Mouse (Mus musculus): Measurements from ENCODE around the gene Nemp2.

The Nemp2 gene

GRCm38 (mm10) chr1:52630248-52630936 lies at the start of gene Nemp2:
Gene Nemp2 (plus strand): TSS chr1:52630703.
- DNase-seq (ENCODE audit: low spot score) = peak; percentile 94

- DNase-seq (ENCODE audit: low spot score) = no peak
These were observed 48.8 kb upstream of the Nemp2 start for GRCm38 (mm10) chr1:52581744-52582143.

GRCm38 (mm10) chr1:52582866-52583265 lies 47.6 kb upstream of the Nemp2 start:
- DNase-seq (ENCODE audit: low spot score) = no peak

DNA sequence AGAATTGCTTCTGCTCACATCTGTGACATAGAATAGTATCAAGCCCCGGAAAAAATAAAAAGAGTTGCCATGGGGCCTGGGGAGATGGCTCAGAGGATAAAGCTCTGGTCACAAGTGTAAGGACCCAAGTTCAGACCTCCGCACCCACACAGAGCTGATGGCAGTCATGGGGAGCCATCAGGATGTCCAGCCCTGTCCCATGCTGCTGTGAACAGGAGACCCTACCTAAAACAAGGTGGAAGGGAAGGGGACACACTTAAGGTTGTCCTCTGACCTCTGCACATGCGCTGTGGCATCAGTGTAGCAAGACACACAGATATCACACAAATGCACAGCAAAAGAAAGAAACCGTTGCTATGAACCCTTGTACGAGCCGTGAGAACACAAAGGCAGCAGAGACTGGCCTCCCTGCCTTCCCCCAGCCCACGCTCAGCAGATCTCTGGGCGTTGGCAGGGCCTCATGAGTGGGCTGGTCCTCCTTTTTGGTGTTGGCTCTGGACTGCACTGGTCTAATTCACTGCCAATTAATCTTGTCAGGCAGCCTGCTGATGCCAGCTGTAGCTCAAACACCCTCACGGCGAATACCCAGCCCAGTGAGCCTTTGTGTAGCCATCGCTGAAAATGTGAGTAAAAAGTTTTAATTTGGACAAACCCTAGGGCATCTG lies 33.4 kb upstream of the Nemp2 start:
- peak; percentile 12 for DNase-seq (ENCODE audit: low spot score)

GRCm38 (mm10) chr1:52597761-52598160 lies 32.7 kb upstream of the Nemp2 start:
- DNase-seq (ENCODE audit: low spot score) = no peak

- no peak for DNase-seq (ENCODE audit: low spot score)
These were observed 32.1 kb upstream of the Nemp2 start for GRCm38 (mm10) chr1:52598361-52598760.

GRCm38 (mm10) chr1:52601496-52601895 lies 29.0 kb upstream of the Nemp2 start:
- DNase-seq (ENCODE audit: low spot score) = no peak

- DNase-seq (ENCODE audit: low spot score) = no peak
These were observed 22.8 kb upstream of the Nemp2 start for GRCm38 (mm10) chr1:52607700-52608099.

- DNase-seq (ENCODE audit: low spot score) = no peak
These were observed 22.0 kb upstream of the Nemp2 start for GRCm38 (mm10) chr1:52608486-52608885.

- DNase-seq (ENCODE audit: low spot score) = no peak
These were observed 12.3 kb upstream of the Nemp2 start for GRCm38 (mm10) chr1:52618217-52618616.

GRCm38 (mm10) chr1:52620442-52620841 lies 10.1 kb upstream of the Nemp2 start:
- DNase-seq (ENCODE audit: low spot score) = no peak

DNA sequence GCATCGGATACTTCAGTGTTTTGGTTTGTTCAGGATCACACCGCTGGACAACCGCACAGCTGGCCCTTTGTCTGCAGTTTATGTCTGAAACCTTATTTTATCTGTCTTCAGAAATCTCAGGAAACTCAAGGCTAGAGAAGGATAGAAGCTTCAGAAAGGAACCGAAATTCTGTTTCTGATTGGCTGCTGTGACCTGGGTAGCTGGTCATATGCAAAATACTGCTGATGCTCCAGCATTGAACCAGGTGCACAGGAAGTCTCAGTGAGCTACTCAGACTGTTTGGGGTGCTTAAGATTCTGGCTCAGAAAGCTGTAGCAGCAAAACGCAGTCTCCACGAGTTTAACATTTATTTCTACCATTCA lies 415 bp downstream of the Nemp2 start:
- DNase-seq (ENCODE audit: low spot score) = peak; percentile 73

GRCm38 (mm10) chr1:52631570-52631969 lies 1.1 kb downstream of the Nemp2 start:
- no peak for DNase-seq (ENCODE audit: low spot score)

DNA sequence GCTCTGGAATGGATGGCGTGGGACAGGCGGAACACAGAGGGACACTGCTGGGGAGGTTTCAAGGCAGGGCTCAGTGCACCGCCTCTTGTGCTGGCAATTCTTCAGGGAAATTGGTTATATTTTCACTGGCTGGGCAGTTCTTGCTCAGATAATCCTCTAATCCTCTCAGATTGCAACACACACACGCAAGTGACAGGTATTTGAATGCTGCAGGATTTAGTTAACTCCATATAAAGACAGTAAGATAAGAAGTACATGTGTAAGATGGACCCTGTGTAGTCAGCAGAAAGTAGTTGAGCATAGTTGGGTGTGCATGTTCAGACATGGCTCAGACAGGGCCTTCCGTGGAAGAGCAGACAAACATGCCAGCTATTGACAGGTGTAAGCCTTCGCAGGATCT lies 3.7 kb downstream of the Nemp2 start:
- DNase-seq (ENCODE audit: low spot score) = no peak

GRCm38 (mm10) chr1:52635932-52636331 lies 5.4 kb downstream of the Nemp2 start:
- no peak for DNase-seq (ENCODE audit: low spot score)

DNA sequence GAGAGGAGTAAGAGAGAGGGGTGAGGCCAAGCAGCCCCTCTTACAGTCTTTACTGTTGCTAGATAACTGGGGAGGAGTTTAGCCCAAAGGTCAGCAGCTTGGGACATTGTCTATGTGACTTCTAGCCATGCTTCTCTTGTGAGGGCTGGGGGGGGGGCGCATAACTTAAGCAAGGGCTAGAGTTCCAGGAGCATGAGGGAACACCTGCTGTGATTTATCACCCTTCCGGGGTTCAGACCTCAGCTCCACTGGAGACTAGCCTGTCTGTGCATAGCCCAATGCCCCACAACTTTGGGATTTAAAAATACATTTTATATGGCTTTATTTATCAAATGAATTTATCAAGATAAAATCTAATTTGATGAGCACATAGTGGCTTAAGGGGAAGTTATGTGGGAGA lies 7.6 kb downstream of the Nemp2 start:
- DNase-seq (ENCODE audit: low spot score) = no peak

DNA sequence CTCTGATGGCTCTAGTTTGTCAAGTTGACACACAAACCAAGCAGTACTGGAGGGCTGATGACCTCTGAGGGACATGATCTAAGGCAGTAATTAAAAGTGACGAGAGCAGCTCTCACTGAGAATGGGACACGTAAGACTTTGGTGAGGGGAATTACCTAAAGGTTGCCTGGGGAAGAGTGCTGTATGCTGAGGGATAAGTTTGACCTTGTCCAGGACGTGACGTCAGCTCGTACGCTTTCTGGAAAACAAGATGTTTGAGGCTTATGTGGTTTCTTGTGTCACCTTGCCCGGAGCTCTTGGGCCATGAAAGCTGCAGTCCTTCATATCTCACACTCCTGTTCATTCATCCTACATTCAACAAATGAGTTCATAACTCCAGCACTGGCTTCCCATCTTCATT lies 8.6 kb downstream of the Nemp2 start:
- DNase-seq (ENCODE audit: low spot score) = no peak

GRCm38 (mm10) chr1:52640266-52640665 lies 9.8 kb downstream of the Nemp2 start:
- no peak for DNase-seq (ENCODE audit: low spot score)

GRCm38 (mm10) chr1:52640736-52641135 lies 10.2 kb downstream of the Nemp2 start:
- no peak for DNase-seq (ENCODE audit: low spot score)

- peak; percentile 72 for DNase-seq (ENCODE audit: low spot score)
These were observed 17.9 kb downstream of the Nemp2 start for GRCm38 (mm10) chr1:52648153-52649027.

DNA sequence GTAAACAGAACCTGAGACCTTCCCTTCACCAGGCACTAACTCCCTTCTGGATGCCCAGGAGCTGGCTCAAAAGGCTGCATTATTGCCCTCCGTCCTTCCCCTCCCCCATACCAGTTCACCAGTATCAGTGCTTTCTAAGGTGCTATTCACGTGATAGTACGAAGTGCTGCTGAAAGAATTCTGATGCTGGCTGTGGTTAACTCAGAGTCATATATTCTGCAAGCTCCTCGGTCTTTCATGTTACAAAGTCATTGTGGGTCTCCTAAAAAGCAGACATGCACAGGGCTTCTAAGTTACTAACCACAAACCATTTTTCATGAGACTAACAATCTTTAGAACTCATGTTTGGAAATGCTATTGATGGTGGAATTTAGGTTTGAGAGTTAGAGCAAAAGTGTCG lies 19.6 kb downstream of the Nemp2 start:
- DNase-seq (ENCODE audit: low spot score) = no peak

- peak; percentile 56 for DNase-seq (ENCODE audit: low spot score)
These were observed 22.2 kb downstream of the Nemp2 start for GRCm38 (mm10) chr1:52652601-52653253.

All from embryo, embryonic 10.5 days (tissue).